Mouse (Mus musculus): Measurements from ENCODE around the gene Tmem240. TPM values are rescaled to one million over a fixed set of nuclear protein-coding genes. Genes with fewer than 3 reads are reported as not detected.

The Tmem240 gene
- polyA plus RNA-seq, 1 experiment from 2014 or later: 0.54 TPM

- no peaks in the 10 kb centered on the region for H3K27me3 ChIP-seq (ENCODE audit: insufficient read depth, poor library complexity, severe bottlenecking)
- peak within 1 kb of the TSS; percentile 99 for H3K4me3 ChIP-seq
- peak within 1 kb of the TSS; percentile 99 for H3K27ac ChIP-seq
- peaks cover 15% of the 10 kb centered on the region for H3K4me1 ChIP-seq
- peak; percentile 97 for DNase-seq (ENCODE audit: low spot score)
- 0 out of 2 replicates have a peak, but pooled peaks cover 2% of the 10 kb centered on the region for H3K36me3 ChIP-seq
- H3K9me3 ChIP-seq: no peaks in the 10 kb centered on the region
- WGBS: under 1% methylated on average over 83 of the region's 83 CpGs
Observed at GRCm38 (mm10) chr4:155704721-155705591, 29.6 kb upstream of the Tmem240 start, which contains the start of gene Ssu72. Gene Ssu72 (plus strand): TSS chr4:155704800.

GRCm38 (mm10) chr4:155705592-155705929, 29.0 kb upstream of the Tmem240 start:
- H3K36me3 ChIP-seq: 0 out of 2 replicates have a peak, but pooled peaks cover 2% of the 10 kb centered on the region
- H3K27me3 ChIP-seq (ENCODE audit: insufficient read depth, poor library complexity, severe bottlenecking): no peaks in the 10 kb centered on the region
- H3K27ac ChIP-seq: peak overlapping the region; percentile 99
- under 1% methylated on average over 19 of the region's 19 CpGs for WGBS
- no peak for DNase-seq (ENCODE audit: low spot score)
- H3K9me3 ChIP-seq: no peaks in the 10 kb centered on the region
- peak overlapping the region; percentile 99 for H3K4me3 ChIP-seq
- peaks cover 15% of the 10 kb centered on the region for H3K4me1 ChIP-seq

GRCm38 (mm10) chr4:155708582-155708981, 26.0 kb upstream of the Tmem240 start:
- no peaks in the 10 kb centered on the region for H3K9me3 ChIP-seq
- H3K4me3 ChIP-seq: no peak overlapping the region
- 83% methylated on average over 2 of the region's 2 CpGs for WGBS
- no peak overlapping the region for H3K27ac ChIP-seq
- peaks cover 15% of the 10 kb centered on the region for H3K4me1 ChIP-seq
- H3K36me3 ChIP-seq: 0 out of 2 replicates have a peak, but pooled peaks cover 2% of the 10 kb centered on the region
- no peaks in the 10 kb centered on the region for H3K27me3 ChIP-seq (ENCODE audit: insufficient read depth, poor library complexity, severe bottlenecking)
- DNase-seq (ENCODE audit: low spot score): no peak

DNA sequence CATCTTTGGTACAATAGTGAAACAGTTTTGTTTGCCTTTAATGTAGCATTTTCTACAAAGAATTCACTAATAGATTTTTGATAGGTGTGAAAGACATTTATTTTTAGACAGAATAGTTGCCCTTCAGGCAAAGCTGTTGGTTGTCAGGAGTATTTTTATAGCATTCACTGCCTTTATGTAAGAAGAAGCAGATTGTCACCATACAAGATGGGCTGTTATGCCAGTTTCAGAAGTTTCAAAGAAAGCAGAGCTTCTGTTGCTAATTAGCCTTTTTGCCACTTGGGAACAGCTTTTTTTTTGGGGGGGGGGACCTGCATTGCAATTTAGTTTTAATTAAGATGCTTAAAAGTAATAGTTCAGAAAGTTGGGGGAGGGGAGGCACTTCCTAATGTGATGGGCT, 25.6 kb upstream of the Tmem240 start:
- Histone ChIP-seq H3K4me1 (peaks cover 15% of the 10 kb centered on the region), H3K36me3 (peaks cover 2% of the 10 kb centered on the region; the same call in 1 of the 2 replicates), H3K9me3 (no peaks in the 10 kb centered on the region), H3K4me3 (no peak overlapping the region), H3K27ac (no peak overlapping the region), H3K27me3 (ENCODE audit: insufficient read depth, poor library complexity, severe bottlenecking) (no peaks in the 10 kb centered on the region)
- no peak for DNase-seq (ENCODE audit: low spot score)

GRCm38 (mm10) chr4:155710521-155711252, 23.9 kb upstream of the Tmem240 start:
- DNase-seq (ENCODE audit: low spot score): no peak
- WGBS: 66% methylated on average over 6 of the region's 6 CpGs
- H3K36me3 ChIP-seq: peaks cover 19% of the 10 kb centered on the region
- peaks cover 15% of the 10 kb centered on the region for H3K4me1 ChIP-seq
- H3K4me3 ChIP-seq: no peak overlapping the region
- no peaks in the 10 kb centered on the region for H3K27me3 ChIP-seq (ENCODE audit: insufficient read depth, poor library complexity, severe bottlenecking)
- no peak overlapping the region for H3K27ac ChIP-seq
- H3K9me3 ChIP-seq: no peaks in the 10 kb centered on the region

- Histone ChIP-seq H3K36me3 (peaks cover 37% of the 10 kb centered on the region), H3K9me3 (no peaks in the 10 kb centered on the region), H3K4me3 (no peak overlapping the region), H3K4me1 (no peaks in the 10 kb centered on the region), H3K27me3 (ENCODE audit: insufficient read depth, poor library complexity, severe bottlenecking) (no peaks in the 10 kb centered on the region), H3K27ac (no peak overlapping the region)
- WGBS: 79% methylated on average over 4 of the region's 4 CpGs
- no peak for DNase-seq (ENCODE audit: low spot score)
Observed at GRCm38 (mm10) chr4:155721668-155722083, 12.9 kb upstream of the Tmem240 start.

DNA sequence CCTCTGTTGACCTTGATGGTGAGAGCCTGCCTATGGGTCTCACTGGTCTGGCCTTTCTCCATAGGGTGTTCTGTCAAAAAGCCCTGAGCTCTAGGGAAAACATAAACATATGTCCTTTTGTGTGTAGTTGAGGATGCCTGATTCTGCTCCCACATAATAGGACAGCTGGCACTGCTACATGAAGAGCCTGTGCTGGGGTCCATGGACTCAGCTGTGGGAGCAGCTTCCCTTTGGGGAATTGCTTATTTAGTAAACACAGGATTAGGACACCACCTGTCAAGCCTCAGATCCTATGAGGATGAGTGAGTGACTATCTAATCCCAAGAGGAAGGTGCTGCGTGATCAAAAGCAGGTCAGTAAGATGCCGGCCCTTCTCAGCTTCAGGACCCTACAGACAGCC, 6.6 kb upstream of the Tmem240 start:
- H3K4me1 ChIP-seq: no peaks in the 10 kb centered on the region
- H3K36me3 ChIP-seq: peaks cover 51% of the 10 kb centered on the region
- WGBS: 77% methylated on average over 2 of the region's 2 CpGs
- DNase-seq (ENCODE audit: low spot score): no peak
- no peaks in the 10 kb centered on the region for H3K9me3 ChIP-seq
- no peak overlapping the region for H3K27ac ChIP-seq
- H3K27me3 ChIP-seq (ENCODE audit: insufficient read depth, poor library complexity, severe bottlenecking): no peaks in the 10 kb centered on the region
- no peak overlapping the region for H3K4me3 ChIP-seq

- WGBS: 86% methylated on average over 10 of the region's 10 CpGs
- Histone ChIP-seq H3K4me3 (no peak overlapping the region), H3K27ac (no peak overlapping the region), H3K27me3 (ENCODE audit: insufficient read depth, poor library complexity, severe bottlenecking) (no peaks in the 10 kb centered on the region), H3K4me1 (peaks cover 27% of the 10 kb centered on the region), H3K36me3 (peaks cover 40% of the 10 kb centered on the region), H3K9me3 (no peaks in the 10 kb centered on the region)
- DNase-seq (ENCODE audit: low spot score): no peak
Observed at GRCm38 (mm10) chr4:155733267-155733666, 1.3 kb upstream of the Tmem240 start.

DNA sequence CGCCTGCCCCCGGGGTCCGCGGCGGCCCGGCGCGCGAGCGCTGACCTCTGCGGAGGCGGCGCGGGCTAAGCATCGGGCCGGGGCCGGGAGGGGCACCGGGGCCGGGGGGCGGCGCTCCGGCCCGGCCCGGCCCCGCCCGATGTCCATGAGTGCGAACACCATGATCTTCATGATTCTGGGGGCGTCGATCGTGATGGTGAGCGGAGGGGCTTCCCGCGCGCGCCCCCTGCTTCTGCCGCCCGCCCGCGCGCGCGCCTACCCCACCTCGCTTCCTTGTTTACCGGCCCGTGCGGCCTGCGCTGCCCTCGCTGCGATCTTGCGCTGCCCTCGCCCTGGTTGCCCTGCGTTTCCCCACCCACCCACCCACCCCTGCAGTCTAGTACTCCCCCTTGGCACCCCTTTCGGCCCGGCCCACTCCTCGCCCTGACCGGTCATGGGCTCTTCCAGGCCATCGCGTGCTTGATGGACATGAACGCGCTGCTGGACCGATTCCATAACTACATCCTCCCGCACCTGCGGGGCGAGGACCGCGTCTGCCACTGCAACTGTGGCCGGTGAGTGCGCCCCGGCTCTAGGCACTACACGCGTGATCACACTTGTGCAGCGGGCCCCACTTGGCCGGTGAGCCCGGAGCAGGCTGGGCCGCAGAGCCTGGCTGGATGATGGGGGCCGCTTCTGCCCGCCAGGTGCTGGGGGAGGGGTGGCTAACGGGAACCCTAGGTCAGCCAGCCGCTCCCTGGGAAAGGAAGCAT, 527 bp downstream of the Tmem240 start:
- H3K9me3 ChIP-seq: no peaks in the 10 kb centered on the region
- H3K27me3 ChIP-seq (ENCODE audit: insufficient read depth, poor library complexity, severe bottlenecking): no peaks in the 10 kb centered on the region
- H3K4me1 ChIP-seq: peaks cover 29% of the 10 kb centered on the region
- peaks cover 50% of the 10 kb centered on the region for H3K36me3 ChIP-seq
- DNase-seq (ENCODE audit: low spot score): peak; percentile 80
- H3K4me3 ChIP-seq: peak overlapping the region; percentile 85
- 1% methylated on average over 78 of the region's 79 CpGs for WGBS
- peak overlapping the region; percentile 93 for H3K27ac ChIP-seq

DNA sequence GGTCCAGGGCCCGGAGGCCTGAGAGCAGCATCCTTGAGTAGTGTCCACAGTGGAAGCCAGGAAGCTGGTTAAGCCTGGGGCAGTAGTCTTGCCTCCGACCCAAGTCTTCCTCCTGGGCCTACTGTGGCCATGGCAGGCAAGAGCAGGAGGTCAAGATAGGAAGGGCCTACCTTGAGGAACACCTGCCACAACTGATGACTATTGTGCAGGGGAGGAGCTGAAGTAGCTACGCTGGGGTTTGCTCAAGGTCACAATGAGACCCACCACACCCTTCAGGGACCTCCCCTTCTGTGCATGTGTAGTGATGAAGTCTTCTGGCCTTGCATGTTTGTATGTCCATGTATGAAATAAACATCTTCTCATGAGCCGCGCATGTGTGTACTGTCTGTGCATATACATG, 1.2 kb downstream of the Tmem240 start:
- no peaks in the 10 kb centered on the region for H3K27me3 ChIP-seq (ENCODE audit: insufficient read depth, poor library complexity, severe bottlenecking)
- peak overlapping the region; percentile 93 for H3K27ac ChIP-seq
- peak; percentile 72 for DNase-seq (ENCODE audit: low spot score)
- H3K9me3 ChIP-seq: no peaks in the 10 kb centered on the region
- 71% methylated on average over 5 of the region's 5 CpGs for WGBS
- H3K4me3 ChIP-seq: peak overlapping the region; percentile 85
- H3K4me1 ChIP-seq: peaks cover 29% of the 10 kb centered on the region
- peaks cover 53% of the 10 kb centered on the region for H3K36me3 ChIP-seq

- peaks cover 55% of the 10 kb centered on the region for H3K36me3 ChIP-seq
- no peaks in the 10 kb centered on the region for H3K27me3 ChIP-seq (ENCODE audit: insufficient read depth, poor library complexity, severe bottlenecking)
- peaks cover 29% of the 10 kb centered on the region for H3K4me1 ChIP-seq
- H3K27ac ChIP-seq: no peak overlapping the region
- DNase-seq (ENCODE audit: low spot score): no peak
- 89% methylated on average over 5 of the region's 5 CpGs for WGBS
- H3K4me3 ChIP-seq: no peak overlapping the region
- H3K9me3 ChIP-seq: no peaks in the 10 kb centered on the region
Observed at GRCm38 (mm10) chr4:155736421-155736820, 1.8 kb downstream of the Tmem240 start.

DNA sequence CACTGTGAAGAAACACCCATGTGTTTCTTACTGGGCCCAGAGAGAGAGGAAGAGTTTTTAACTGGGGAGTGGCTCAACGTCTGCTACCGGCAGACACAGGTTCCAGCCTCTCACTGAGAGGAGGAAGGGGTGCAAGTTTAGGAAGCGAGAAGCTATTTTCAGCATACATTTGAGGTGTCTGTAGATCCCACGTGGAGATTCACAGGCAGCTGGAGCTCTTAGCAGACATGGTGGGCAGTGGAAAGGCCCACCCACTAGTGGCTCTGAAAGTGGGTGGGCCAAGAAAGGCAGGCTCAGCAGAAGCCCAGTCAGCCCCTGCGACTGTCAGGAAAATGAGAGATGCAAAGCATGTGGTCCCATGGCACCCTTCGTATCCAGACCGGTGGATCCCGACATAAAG, 3.7 kb downstream of the Tmem240 start:
- 52% methylated on average over 8 of the region's 8 CpGs for WGBS
- no peak overlapping the region for H3K4me3 ChIP-seq
- H3K27me3 ChIP-seq (ENCODE audit: insufficient read depth, poor library complexity, severe bottlenecking): no peaks in the 10 kb centered on the region
- H3K4me1 ChIP-seq: peaks cover 29% of the 10 kb centered on the region
- no peak overlapping the region for H3K27ac ChIP-seq
- DNase-seq (ENCODE audit: low spot score): no peak
- H3K36me3 ChIP-seq: peaks cover 56% of the 10 kb centered on the region
- H3K9me3 ChIP-seq: no peaks in the 10 kb centered on the region

Measured in heart, embryonic 10.5 days (tissue).